Mouse (Mus musculus) spleen, adult 2 months (tissue): ENCODE results near the gene Dhx32. TPM values are rescaled to one million over a fixed set of nuclear protein-coding genes. Genes with fewer than 3 reads are reported as not detected.

Source experiments
- DNase-seq, 2 experiments: peaks; one replicate each; pipeline versions ENCODE4 v3.0.0 to v3.0.0-alpha.2; 2012 to 2021; ENCODE audit warnings: low spot score in 2 of 2, low read depth in 1 of 2
- H3K27ac ChIP-seq: fragments of 200-500 bp; 2 replicates; pipeline ENCODE4 v1.5.1; 2012; ENCODE audit warnings: low read length, inconsistent platforms; ENCODE audit not compliant: insufficient read depth
- H3K27me3 ChIP-seq: fragments of 200-500 bp; 2 replicates; pipeline ENCODE4 v1.6.1; 2012; ENCODE audit warnings: mild to moderate bottlenecking, moderate library complexity, low read length, inconsistent platforms; ENCODE audit not compliant: control insufficient read depth, insufficient read depth
- H3K36me3 ChIP-seq: fragments of 200-500 bp; 2 replicates; pipeline ENCODE4 v1.6.1; 2012; ENCODE audit warnings: mild to moderate bottlenecking, low read length, inconsistent platforms; ENCODE audit not compliant: control insufficient read depth, insufficient read depth
- H3K4me1 ChIP-seq: fragments of 200-500 bp; 2 replicates; pipeline ENCODE4 v1.6.1; 2011; ENCODE audit warnings: inconsistent platforms; ENCODE audit not compliant: control insufficient read depth, insufficient read depth, insufficient read length
- H3K4me3 ChIP-seq: fragments of 200-500 bp; 2 replicates; pipeline ENCODE4 v1.5.1; 2011; ENCODE audit warnings: mild to moderate bottlenecking, inconsistent platforms; ENCODE audit not compliant: insufficient read depth, insufficient read length; ENCODE audit errors: extremely low read depth
- CTCF ChIP-seq: fragments of 200-500 bp; IDR thresholded peaks from 2 replicates; pipeline ENCODE4 v1.5.1; 2011; ENCODE audit warnings: mild to moderate bottlenecking, inconsistent platforms; ENCODE audit not compliant: insufficient read depth, insufficient read length, insufficient replicate concordance; ENCODE audit errors: extremely low read depth
- POLR2A ChIP-seq: fragments of 200-500 bp; IDR thresholded peaks from 2 replicates; pipeline ENCODE4 v1.6.1; 2011; ENCODE audit warnings: low read depth, low read length, inconsistent platforms
- WGBS: fragments of 180-500 bp; shearing (Covaris S2); methylation state at CpG from one replicate; pipeline ENCODE4 v1.1.7; 2018; 5-methylcytosine and 5-hydroxymethylcytosine counted together
- polyA plus RNA-seq: library from polyadenylated mRNA; depleted of rRNA; stranded (reverse); fragments of >200 nt; gene quantifications from 2 replicates; pipeline ENCODE4 v1.2.3, GENCODE M21; 2012

Gene Dhx32
- polyA plus RNA-seq, 1 experiment: 7.5 TPM

DNA sequence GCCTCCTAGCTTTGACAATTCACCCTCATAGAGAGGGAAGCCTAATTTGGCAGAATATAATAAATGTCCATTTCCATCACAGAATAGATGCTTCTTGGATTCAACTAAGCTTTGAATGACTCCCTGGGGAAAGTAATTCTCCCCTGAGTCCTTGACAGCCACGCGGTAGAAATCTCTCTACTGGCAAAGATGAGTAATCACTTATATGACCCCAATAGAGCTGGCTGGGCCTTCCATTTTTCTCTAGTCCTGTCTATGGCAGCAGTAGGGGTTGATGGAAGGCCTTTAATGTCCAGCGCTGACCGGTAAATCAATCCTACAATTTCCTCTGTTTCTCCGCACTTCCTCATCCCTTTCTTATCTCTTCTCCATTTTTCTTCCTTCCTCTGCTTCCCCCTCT, 7.3 kb downstream of the Dhx32 start:
- peaks cover 4% of the 10 kb centered on the region for H3K4me1 ChIP-seq
- H3K27me3 ChIP-seq: no peaks in the 10 kb centered on the region
- H3K27ac ChIP-seq: no peak overlapping the region
- no peak overlapping the region for H3K4me3 ChIP-seq
- H3K36me3 ChIP-seq: no peaks in the 10 kb centered on the region
- 68% methylated on average over 5 of the region's 5 CpGs for WGBS
- DNase-seq: no peak
- TF ChIP-seq CTCF (no peak), POLR2A (no peak)

DNA sequence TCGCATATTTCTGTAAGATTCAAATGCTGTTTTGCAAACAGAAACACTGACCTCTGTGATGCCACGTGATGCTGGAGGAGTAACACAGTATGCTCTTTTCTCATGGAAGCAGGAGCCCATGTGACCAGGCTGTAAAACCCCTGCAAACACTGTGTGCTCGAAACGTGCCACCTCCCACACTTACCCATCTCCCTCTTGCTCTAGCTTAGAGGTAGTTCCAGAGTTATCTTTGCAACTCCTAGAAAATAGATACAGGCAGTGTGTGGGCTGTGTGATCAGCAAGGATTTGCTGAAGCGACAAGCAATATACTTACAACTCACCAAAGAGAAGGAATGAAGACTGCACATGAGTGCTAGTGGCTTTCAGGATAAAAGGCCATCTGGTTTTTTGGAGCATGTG, 14.0 kb downstream of the Dhx32 start:
- Histone ChIP-seq H3K27me3 (no peaks in the 10 kb centered on the region), H3K36me3 (no peaks in the 10 kb centered on the region), H3K4me1 (no peaks in the 10 kb centered on the region), H3K27ac (no peak overlapping the region), H3K4me3 (no peak overlapping the region)
- TF ChIP-seq CTCF: no peak
- TF ChIP-seq POLR2A: no peak
- no peak for DNase-seq
- 86% methylated on average over 5 of the region's 5 CpGs for WGBS

DNA sequence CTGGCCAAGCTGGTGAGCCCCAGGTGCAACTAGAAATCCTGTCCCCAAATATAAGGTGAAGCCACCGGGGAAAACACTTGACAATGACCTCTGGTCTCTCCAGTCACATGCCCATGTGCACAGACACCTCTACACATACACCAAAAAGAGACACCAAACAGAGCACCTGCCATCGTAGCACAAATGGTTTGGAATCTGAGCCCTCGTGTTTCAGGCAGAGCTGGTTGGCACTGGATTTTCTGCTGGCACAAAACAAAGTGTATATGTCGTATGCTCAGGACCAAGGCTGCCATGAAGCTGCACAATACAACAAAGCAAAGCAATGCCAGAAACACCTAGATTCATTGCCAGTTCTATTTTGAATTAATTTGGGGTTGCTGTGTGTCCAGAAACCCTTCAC, 14.5 kb downstream of the Dhx32 start:
- DNase-seq: no peak
- no peaks in the 10 kb centered on the region for H3K4me1 ChIP-seq
- H3K36me3 ChIP-seq: no peaks in the 10 kb centered on the region
- H3K4me3 ChIP-seq: no peak overlapping the region
- no peaks in the 10 kb centered on the region for H3K27me3 ChIP-seq
- H3K27ac ChIP-seq: no peak overlapping the region
- TF ChIP-seq CTCF (no peak), POLR2A (no peak)
- 87% methylated on average over 4 of the region's 4 CpGs for WGBS

DNA sequence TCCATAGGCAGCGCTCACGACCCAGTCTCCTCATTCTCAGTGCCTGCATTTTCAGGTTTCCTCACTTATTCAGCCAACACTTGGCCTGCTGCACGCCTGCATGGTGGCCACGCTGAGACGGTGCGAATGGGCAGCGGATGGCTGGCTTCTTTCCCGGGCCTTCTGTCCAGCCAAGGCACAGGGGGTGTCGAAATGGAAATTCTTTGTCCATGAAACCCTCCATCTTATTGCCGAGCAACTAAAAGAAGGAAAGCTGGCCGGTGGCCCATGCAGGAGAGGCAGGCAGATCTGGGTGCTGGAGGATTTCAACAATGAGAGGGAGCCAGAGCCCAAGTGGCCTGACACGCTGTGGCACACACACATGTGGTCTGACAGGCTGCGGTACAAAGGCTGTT, 16.7 kb downstream of the Dhx32 start:
- Histone ChIP-seq H3K4me1 (no peaks in the 10 kb centered on the region), H3K36me3 (no peaks in the 10 kb centered on the region), H3K4me3 (no peak overlapping the region), H3K27me3 (no peaks in the 10 kb centered on the region), H3K27ac (no peak overlapping the region)
- WGBS: 92% methylated on average over 13 of the region's 13 CpGs
- no peak for DNase-seq
- TF ChIP-seq CTCF (no peak), POLR2A (no peak)

DNA sequence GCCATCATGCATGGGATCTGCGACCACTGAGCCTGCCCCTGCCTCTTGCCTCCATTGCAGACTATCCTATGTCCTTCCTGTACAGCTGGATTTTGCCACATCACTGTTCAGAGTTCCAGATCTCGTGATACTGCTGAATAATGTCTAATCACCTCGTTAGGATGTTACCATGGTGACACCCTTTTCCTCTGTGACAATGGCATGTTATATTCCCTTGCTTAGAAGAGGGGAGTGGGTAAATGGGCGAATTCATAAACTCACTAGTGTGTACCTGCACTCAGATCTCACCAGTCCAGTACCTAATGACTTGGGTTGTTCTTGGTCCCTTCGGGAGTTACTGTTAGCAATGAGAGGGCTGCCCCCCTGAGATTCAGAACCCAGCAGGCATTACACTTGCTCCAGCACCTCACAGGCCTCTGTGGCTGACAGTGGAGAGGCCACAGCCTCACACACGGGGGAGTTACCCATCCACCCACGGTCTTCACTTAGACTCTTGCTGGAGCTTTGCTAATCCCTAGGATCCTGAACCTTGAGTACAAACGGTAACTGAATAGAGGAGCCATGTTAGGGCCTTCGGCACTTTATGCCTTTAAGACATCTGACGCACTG, 17.2 kb downstream of the Dhx32 start:
- Histone ChIP-seq H3K36me3 (no peaks in the 10 kb centered on the region), H3K27ac (no peak overlapping the region), H3K27me3 (no peaks in the 10 kb centered on the region), H3K4me1 (no peaks in the 10 kb centered on the region), H3K4me3 (no peak overlapping the region)
- DNase-seq: no peak
- WGBS: 84% methylated on average over 10 of the region's 10 CpGs
- TF ChIP-seq CTCF (no peak), POLR2A (no peak)

DNA sequence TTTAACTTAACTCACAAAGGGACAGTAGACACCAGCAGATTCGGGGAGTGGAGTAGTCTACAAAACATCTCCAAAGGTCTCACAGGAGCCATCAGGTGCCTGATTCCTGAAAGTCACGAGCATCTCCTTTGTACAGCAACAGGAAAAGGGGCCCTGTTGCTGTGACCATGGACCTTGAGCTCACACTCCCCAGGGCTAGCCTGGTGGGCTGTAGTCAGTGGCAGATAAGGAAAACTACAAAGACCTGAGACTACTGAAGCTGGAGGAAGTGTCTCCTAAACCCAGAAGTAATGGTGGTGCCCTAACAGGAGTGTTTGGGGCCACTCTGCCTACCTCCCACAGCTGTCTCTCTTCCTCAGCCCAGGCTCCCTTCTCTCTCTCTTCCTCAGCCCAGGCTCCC, 18.1 kb downstream of the Dhx32 start:
- WGBS: 88% methylated on average over 2 of the region's 2 CpGs
- no peak for TF ChIP-seq CTCF
- no peak overlapping the region for H3K4me3 ChIP-seq
- H3K27me3 ChIP-seq: no peaks in the 10 kb centered on the region
- no peaks in the 10 kb centered on the region for H3K4me1 ChIP-seq
- peaks cover 2% of the 10 kb centered on the region; the same call in 1 of the 2 replicates for H3K36me3 ChIP-seq
- no peak for DNase-seq
- H3K27ac ChIP-seq: no peak overlapping the region

DNA sequence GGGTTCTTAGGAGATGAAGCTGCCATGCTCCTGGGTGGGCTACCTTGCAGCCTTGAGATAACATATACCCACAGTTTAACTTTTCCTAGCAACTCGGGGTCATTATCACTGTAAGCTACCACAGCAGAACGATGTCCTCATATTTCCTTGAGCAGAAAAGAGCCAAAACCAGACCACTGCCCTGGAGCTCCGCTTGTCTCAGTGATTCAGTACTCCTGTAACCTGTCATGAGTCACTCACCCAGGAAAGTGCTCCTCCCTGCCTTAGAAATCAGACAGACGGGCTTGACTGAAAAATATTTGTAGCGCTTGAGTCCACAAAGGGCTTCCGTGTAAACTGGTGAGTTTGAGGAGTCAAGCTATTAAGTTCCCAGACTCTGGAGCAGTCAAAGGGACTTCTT, 19.8 kb downstream of the Dhx32 start:
- H3K27me3 ChIP-seq: no peaks in the 10 kb centered on the region
- no peak for DNase-seq
- H3K36me3 ChIP-seq: peaks cover 5% of the 10 kb centered on the region
- H3K4me1 ChIP-seq: no peaks in the 10 kb centered on the region
- TF ChIP-seq CTCF (no peak), POLR2A (no peak)
- WGBS: 94% methylated on average over 6 of the region's 6 CpGs
- H3K27ac ChIP-seq: no peak overlapping the region
- H3K4me3 ChIP-seq: no peak overlapping the region
